Mouse (Mus musculus) limb, embryonic 12.5 days (tissue): ENCODE measurements at regions not wholly inside any gene's neighbourhood (a gene's known extent, or its start where the extent isn't known, plus 50 kb on each side); places are given as distances from the start of the nearest gene placed in this dataset.

Experiments used
- ATAC-seq: fragments of 200-750 bp; cut with Nextera tagmentation; 2 replicates; pipeline ENCODE4 v1.8.0; 2017; ENCODE audit warnings: low read depth, moderate TSS enrichment; ENCODE audit not compliant: insufficient number of reproducible peaks, insufficient read depth, low FRiP score, low TSS enrichment
- H3K27ac ChIP-seq: fragments of 300-500 bp; sonication (generic); 2 replicates; pipeline ENCODE4 v1.5.1; 2016; ENCODE audit warnings: mild to moderate bottlenecking, moderate library complexity
- H3K27me3 ChIP-seq: fragments of 300-500 bp; sonication (generic); 2 replicates; pipeline ENCODE4 v1.6.1; 2016; ENCODE audit warnings: mild to moderate bottlenecking, moderate library complexity
- H3K36me3 ChIP-seq: fragments of 300-500 bp; sonication (generic); 2 replicates; pipeline ENCODE4 v1.6.1; 2016; ENCODE audit warnings: mild to moderate bottlenecking, moderate library complexity
- H3K4me1 ChIP-seq: fragments of 300-500 bp; sonication (generic); replicated peaks from 2 replicates; pipeline ENCODE4 v1.6.1; 2016
- H3K4me2 ChIP-seq: fragments of 300-500 bp; sonication (generic); 2 replicates; pipeline ENCODE4 v1.6.1; 2016; ENCODE audit warnings: mild to moderate bottlenecking, moderate library complexity
- H3K4me3 ChIP-seq: fragments of 300-500 bp; sonication (generic); replicated peaks from 2 replicates; pipeline ENCODE4 v1.5.1; 2016; ENCODE audit warnings: mild to moderate bottlenecking
- H3K9ac ChIP-seq: fragments of 300-500 bp; sonication (generic); replicated peaks from 2 replicates; pipeline ENCODE4 v1.6.1; 2016; ENCODE audit warnings: mild to moderate bottlenecking, moderate library complexity
- H3K9me3 ChIP-seq: fragments of 300-500 bp; sonication (generic); 2 replicates; pipeline ENCODE4 v1.6.1; 2016; ENCODE audit warnings: mild to moderate bottlenecking, moderate library complexity
- WGBS: fragments of 180-500 bp; shearing (Covaris S2); methylation state at CpG from one replicate; pipeline ENCODE4 v1.1.7; 2016; 5-methylcytosine and 5-hydroxymethylcytosine counted together

DNA sequence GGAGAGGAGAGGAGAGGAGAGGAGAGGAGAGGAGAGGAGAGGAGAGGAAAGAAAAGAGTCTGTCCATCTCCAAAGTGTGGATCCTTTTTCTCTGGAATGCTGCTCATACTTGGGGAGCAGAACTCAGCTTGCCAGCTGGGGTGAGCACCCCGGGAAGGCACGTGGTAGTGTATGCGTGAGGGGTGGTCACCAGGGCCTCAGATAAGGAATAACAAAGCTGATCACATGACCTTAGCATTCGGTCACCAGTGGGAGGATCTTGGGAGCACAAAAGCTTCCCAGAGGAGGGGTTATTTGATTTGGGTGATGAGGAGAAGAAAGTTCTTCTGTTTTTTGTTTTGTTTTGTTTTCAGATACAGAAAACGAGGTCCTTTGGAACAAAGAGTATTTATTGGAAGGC, 69.4 kb upstream of the Tle3 start:
- WGBS, result 25% methylated on average over 5 of the region's 5 CpGs
- ATAC-seq, result no peak
- no peak overlapping the region for H3K4me2 ChIP-seq
- no peak overlapping the region for H3K27ac ChIP-seq
- no peaks in the 10 kb centered on the region for H3K36me3 ChIP-seq
- no peaks in the 10 kb centered on the region for H3K9me3 ChIP-seq
- peaks cover 3% of the 10 kb centered on the region; the same call in 1 of the 2 replicates for H3K27me3 ChIP-seq
- H3K4me3 ChIP-seq, result no peak overlapping the region
- H3K4me1 ChIP-seq, result peaks cover 6% of the 10 kb centered on the region
- no peak overlapping the region for H3K9ac ChIP-seq

DNA sequence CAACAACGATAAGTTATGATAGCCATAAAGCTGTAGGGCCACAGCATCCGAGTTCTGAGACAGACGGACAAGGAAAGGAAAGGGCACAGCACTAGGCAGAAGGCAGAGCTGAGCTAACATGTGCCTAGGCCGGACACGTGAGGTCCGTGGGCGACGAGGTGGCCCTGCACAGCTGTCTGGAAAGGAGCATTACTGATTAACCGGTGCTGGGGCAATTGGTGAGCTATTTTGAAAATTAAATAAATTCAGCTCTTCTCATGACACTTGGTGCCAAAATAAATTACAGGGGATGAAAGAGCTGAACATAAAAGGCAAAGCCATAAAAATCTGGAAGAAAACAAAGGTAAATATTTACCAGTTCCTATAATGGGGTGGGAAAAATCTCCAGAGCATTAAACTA, 65.9 kb upstream of the Tle3 start:
- WGBS, result 66% methylated on average over 9 of the region's 9 CpGs
- Histone ChIP-seq H3K9ac (no peak overlapping the region), H3K4me3 (no peak overlapping the region), H3K4me2 (no peak overlapping the region), H3K4me1 (peaks cover 9% of the 10 kb centered on the region), H3K36me3 (no peaks in the 10 kb centered on the region), H3K27me3 (peaks cover 8% of the 10 kb centered on the region; the same call in 1 of the 2 replicates), H3K27ac (no peak overlapping the region), H3K9me3 (no peaks in the 10 kb centered on the region)
- no peak for ATAC-seq

DNA sequence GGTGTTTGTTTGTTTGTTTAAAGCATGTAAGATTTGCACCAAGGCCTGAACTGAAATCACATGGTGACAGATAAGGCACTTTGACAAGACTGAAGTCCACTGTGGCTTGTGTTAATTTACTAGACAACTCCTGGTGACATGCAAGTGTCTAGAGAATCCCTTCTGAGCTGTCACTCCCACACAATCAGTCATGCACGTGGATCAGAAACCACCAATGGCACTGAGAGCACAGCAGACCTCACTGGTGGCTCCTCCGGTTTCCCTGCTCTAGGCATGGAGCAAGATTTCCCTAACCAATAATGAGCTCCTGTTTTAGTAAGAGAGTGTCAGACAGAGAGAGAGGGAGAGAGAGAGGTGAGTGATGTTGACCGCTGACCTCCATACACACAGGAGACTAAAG, 63.1 kb upstream of the Tle3 start:
- no peaks in the 10 kb centered on the region for H3K36me3 ChIP-seq
- no peak overlapping the region for H3K27ac ChIP-seq
- H3K9ac ChIP-seq, result no peak overlapping the region
- H3K4me1 ChIP-seq, result peaks cover 37% of the 10 kb centered on the region
- no peak overlapping the region for H3K4me3 ChIP-seq
- H3K27me3 ChIP-seq, result peaks cover 12% of the 10 kb centered on the region; the same call in 1 of the 2 replicates
- H3K4me2 ChIP-seq, result no peak overlapping the region
- H3K9me3 ChIP-seq, result no peaks in the 10 kb centered on the region
- ATAC-seq, result no peak
- WGBS, result 43% methylated on average over 3 of the region's 3 CpGs

DNA sequence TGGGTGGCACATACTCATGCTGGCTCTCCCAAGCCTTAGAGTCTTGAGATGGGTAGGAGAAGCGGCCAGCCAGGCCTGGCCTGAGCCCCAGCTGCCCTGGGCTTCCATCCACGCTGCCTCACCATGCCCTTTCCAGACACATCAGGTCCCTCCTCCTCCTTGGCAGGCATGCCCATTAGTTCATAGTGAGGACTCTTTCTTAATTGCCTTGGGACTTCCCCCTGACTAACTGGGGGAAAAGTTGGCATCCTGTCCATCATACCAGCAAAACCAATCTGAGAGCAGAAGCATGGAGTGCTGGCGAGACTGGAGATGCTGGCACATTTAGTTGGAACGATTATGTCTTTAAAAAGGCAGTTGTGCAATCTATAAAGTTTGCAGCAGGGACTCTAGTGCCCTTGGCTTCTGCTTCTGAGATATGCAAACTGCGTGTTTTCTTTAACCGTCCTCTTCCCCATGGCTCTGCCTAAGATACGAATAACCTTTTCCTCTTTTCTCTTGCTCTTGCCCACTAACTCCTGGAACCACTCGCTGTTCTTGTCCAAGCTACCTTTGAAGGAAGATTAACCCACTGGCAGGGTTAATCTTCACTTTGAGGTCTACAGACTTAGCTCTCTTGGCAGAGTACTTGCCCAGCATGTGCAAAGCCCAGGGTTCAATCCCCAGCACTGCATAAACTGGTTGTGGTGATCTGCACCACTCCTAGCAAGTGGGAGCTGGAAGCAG, 62.2 kb upstream of the Tle3 start:
- peaks cover 45% of the 10 kb centered on the region for H3K4me1 ChIP-seq

DNA sequence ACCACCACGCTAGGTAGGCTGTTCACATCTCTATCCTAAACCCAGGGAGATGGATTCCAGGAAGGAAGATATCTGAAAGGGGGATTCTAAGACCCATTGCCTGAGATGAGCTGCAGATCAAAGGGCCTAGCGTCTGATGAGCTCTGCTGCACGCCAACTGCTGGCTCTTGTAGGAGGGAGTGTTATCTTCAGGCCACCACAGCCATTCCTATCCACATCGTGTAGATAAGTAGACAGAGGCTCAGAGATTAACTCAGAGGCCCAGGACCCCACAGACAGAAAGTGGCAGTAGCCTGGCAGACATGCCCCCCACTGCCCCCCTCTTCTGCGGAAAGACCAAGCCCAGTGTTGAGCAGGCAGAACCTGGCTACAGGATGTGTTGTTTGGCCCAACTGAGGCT, 61.6 kb upstream of the Tle3 start:
- no peak overlapping the region for H3K27ac ChIP-seq

More for the DNA sequence above, 62.2 kb upstream of the Tle3 start:
- no peak for ATAC-seq
- H3K9ac ChIP-seq, result no peak overlapping the region
- H3K4me2 ChIP-seq, result no peak overlapping the region
- H3K27ac ChIP-seq, result no peak overlapping the region
- H3K27me3 ChIP-seq, result peaks cover 20% of the 10 kb centered on the region; the same call in 1 of the 2 replicates
- H3K4me3 ChIP-seq, result no peak overlapping the region
- 81% methylated on average over 8 of the region's 8 CpGs for whole genome bisulfite sequencing
- no peaks in the 10 kb centered on the region for H3K9me3 ChIP-seq
- no peaks in the 10 kb centered on the region for H3K36me3 ChIP-seq

DNA sequence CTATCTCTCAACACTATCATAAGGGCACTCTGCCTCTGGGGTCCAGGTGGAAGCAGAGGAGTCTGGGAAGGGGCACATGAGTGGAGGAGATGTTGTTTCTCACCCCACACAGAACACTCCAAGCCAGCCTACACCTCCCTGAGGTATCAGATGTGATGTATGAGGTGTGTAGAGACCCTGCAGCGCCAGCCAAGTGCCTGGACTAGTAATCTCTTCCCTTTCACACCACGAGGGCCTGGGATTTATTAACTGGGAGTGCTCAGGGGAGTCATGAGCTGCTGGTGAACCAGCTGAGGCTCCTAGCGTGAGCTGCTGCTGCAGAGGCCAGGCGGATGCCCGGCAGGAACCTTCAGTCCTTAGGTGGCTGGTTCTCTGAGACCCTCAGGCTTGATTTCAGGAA, 60.6 kb upstream of the Tle3 start:
- Histone ChIP-seq H3K36me3 (no peaks in the 10 kb centered on the region), H3K4me3 (no peak overlapping the region), H3K27ac (peak overlapping the region; percentile 66), H3K9ac (0 out of 2 replicates have a peak overlapping the region, but pooled peaks have one; percentile 23), H3K27me3 (peaks cover 21% of the 10 kb centered on the region; the same call in 1 of the 2 replicates), H3K4me2 (0 out of 2 replicates have a peak overlapping the region, but pooled peaks have one; percentile 3), H3K9me3 (no peaks in the 10 kb centered on the region), H3K4me1 (peaks cover 62% of the 10 kb centered on the region)
- ATAC-seq, result no peak
- 8% methylated on average over 5 of the region's 5 CpGs for WGBS

More for the DNA sequence above, 61.6 kb upstream of the Tle3 start:
- Histone ChIP-seq H3K4me2 (no peak overlapping the region), H3K9me3 (no peaks in the 10 kb centered on the region), H3K27me3 (peaks cover 21% of the 10 kb centered on the region; the same call in 1 of the 2 replicates), H3K36me3 (no peaks in the 10 kb centered on the region), H3K4me3 (no peak overlapping the region), H3K9ac (no peak overlapping the region), H3K4me1 (peaks cover 52% of the 10 kb centered on the region)
- 61% methylated on average over 5 of the region's 5 CpGs for WGBS
- no peak for ATAC-seq

DNA sequence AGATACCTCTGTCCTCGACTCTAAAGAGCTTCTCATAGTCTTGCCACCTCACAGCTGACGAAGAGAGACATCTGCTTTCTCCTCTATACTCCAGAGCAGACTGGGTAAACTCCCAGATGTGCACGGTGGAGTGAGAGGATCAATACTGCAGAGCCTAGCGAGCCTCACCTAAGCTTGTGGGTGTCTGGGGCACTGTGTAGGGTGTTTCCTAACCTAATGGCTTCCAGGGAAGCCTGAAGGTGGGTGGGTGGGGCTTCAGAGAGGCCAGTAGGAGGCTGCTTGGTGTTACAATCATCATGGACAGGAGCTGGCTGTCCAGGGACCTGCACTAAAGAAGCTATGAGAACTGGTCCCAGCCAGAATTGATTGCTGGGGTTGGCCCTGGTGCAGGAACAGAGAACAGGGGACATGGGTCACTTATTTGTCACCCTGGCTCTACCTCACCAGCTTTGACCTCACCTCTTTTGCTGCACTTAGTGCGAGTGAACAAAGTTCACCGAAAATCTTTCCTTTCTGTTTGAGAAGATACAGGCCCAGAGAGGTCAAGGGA, 57.5 kb upstream of the Tle3 start:
- H3K9ac ChIP-seq, result no peak overlapping the region
- H3K27me3 ChIP-seq, result peaks cover 20% of the 10 kb centered on the region; the same call in 1 of the 2 replicates
- no peak overlapping the region for H3K4me3 ChIP-seq
- no peak overlapping the region; the same call in none of the 2 replicates for H3K27ac ChIP-seq
- peaks cover 79% of the 10 kb centered on the region for H3K4me1 ChIP-seq
- no peaks in the 10 kb centered on the region for H3K36me3 ChIP-seq
- ATAC-seq, result no peak
- no peak overlapping the region for H3K4me2 ChIP-seq
- 54% methylated on average over 6 of the region's 6 CpGs for WGBS
- no peaks in the 10 kb centered on the region for H3K9me3 ChIP-seq

DNA sequence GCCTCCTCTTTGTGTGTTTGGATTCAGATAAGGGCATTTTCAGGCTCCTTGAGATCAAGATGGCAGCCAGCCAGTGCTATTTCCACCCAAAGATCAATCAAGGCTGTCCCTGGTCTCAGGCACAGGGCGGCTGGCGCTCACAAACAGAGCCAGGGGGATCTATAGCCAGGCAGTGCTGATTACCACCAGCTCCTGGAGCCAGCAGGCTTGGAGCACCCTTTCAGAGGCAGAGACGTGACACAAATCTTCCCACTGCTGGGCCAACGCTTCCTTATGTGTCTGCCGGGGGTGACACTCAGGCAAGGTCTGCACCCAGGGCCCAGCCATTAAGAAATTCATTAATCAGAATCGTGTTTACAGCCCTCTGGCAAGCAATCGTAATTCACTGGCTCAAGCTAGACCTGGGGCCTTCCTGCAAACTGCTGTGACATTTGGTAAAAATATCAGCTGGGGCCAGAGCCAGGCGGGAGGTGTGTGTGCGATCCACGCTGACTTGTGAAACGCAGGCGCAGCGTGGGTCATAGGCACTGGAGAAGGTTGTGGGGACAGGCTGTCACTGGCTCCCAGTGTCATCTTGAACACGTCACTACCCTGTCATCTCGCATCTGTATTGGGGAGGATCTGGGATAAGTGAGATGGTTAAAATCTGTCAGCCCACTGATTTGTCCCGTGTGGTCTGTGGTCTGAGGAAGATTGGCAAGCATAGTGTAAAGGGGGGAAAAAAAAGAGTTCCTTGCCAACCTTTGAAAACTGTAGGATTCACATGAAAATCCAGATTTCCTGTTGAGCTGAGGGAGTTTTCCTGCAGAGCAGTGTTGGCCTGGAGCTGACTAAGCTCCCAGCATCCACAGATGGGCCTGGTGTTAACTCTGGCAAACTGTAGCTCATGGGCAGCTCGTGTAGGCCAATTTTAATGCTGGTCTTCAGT, 56.5 kb upstream of the Tle3 start:
- Histone ChIP-seq H3K36me3 (no peaks in the 10 kb centered on the region), H3K27ac (peak overlapping the region; percentile 69), H3K9me3 (no peaks in the 10 kb centered on the region), H3K4me2 (no peak overlapping the region), H3K9ac (0 out of 2 replicates have a peak overlapping the region, but pooled peaks have one; percentile 9), H3K27me3 (peaks cover 23% of the 10 kb centered on the region; the same call in 1 of the 2 replicates), H3K4me1 (peaks cover 81% of the 10 kb centered on the region), H3K4me3 (no peak overlapping the region)
- ATAC-seq, result no peak
- 14% methylated on average over 17 of the region's 17 CpGs for WGBS

DNA sequence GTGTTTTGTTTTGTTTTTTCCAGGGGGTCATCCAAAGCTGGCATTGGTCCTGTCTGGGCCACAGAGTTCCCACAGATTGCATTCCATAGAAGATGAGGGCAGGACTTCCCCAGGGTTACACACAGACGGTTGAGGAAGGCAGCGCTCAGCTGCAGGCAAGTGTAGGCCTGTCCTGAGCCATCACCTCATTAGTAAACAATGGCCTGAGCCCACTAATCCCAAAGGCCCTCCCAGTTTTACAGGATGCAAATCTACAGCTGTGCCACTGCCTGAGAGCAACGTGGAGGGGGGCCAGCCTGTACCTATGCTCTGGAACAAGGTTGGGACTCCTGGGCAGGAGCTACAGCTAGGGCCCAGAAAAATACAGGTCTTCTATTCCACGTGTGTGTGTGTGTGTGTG, 55.7 kb upstream of the Tle3 start:
- no peak for ATAC-seq
- H3K36me3 ChIP-seq, result no peaks in the 10 kb centered on the region
- 11% methylated on average over 4 of the region's 4 CpGs for WGBS
- H3K4me2 ChIP-seq, result no peak overlapping the region
- H3K4me1 ChIP-seq, result peaks cover 73% of the 10 kb centered on the region
- H3K27ac ChIP-seq, result peak overlapping the region; percentile 69
- H3K4me3 ChIP-seq, result no peak overlapping the region
- H3K27me3 ChIP-seq, result peaks cover 27% of the 10 kb centered on the region
- 0 out of 2 replicates have a peak overlapping the region, but pooled peaks have one; percentile 8 for H3K9ac ChIP-seq
- H3K9me3 ChIP-seq, result no peaks in the 10 kb centered on the region

DNA sequence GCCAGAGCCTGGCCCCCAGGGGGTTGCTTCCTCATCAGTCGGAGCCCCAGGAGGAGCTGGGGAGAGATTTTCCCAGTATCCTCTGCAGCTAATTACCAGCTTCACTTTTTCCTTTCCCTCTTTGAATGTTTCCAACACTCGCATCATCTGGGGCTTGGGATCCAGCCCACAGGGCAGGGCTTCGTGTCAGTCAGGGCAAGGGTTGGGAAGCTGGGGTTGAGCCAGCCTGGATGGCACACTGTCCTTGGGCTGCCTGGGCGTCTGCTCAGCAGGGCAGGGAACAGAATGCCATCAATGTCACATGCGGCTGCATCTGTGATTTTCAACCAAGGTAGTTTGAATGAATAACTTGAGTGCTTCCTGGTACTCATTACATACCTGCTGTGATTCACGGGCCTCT, 52.4 kb upstream of the Tle3 start:
- ATAC-seq, result no peak
- Histone ChIP-seq H3K4me1 (peaks cover 53% of the 10 kb centered on the region), H3K27me3 (peaks cover 47% of the 10 kb centered on the region), H3K4me2 (no peak overlapping the region), H3K9me3 (no peaks in the 10 kb centered on the region), H3K4me3 (no peak overlapping the region), H3K9ac (no peak overlapping the region), H3K36me3 (no peaks in the 10 kb centered on the region), H3K27ac (no peak overlapping the region)
- 46% methylated on average over 6 of the region's 6 CpGs for WGBS

DNA sequence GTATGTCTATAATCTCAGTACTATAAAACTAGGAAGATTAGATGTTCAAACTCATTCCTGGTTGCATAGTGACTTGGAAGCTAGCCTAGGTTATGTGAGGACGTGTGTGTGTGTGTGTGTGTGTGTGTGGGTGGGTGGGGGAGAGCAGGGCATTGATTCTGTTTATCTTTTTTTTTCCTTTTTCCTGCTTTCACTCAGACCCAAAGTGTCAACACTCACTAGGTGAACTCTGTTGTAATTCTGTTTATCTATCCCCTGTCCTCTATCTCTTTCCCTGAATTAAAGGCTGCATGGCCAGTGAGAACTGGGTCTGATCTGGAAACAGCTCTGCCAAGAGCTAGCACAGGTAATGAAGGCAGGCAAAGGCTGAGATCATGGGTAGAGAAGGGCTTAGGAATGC, 50.9 kb upstream of the Tle3 start:
- ATAC-seq, result no peak
- Histone ChIP-seq H3K9me3 (no peaks in the 10 kb centered on the region), H3K4me3 (no peak overlapping the region), H3K9ac (no peak overlapping the region), H3K27me3 (peaks cover 56% of the 10 kb centered on the region), H3K4me1 (peaks cover 49% of the 10 kb centered on the region), H3K4me2 (no peak overlapping the region), H3K36me3 (no peaks in the 10 kb centered on the region), H3K27ac (no peak overlapping the region)
- whole genome bisulfite sequencing, result 71% methylated on average over 1 of the region's 1 CpGs
